Mouse (Mus musculus): ENCODE data around the gene Slc22a15.

DNA sequence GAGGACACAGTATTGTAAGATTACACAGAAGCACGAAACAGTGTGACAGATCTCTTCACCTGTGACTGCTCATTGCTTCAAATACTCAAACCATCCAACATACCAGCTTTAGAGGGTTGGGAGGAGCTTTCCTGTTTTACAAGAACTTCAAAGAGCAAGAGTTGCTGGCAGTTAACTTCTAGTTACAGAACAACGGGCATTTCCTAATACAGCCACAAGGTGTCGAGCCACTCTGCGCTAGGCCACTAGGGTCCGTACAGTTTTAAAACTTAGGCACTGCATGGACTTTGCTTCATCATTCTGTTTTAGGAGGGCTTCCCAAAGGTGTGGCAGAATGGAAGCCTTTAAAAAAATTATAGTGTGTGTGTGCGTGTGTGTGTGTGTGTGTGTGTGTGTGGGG, 43.4 kb downstream of the Slc22a15 start:
- TF ChIP-seq ZC3H11A (IDR thresholded peaks at IDR 0.05; ENCODE audit: borderline replicate concordance, low read depth, low read length) (no peak), MAFK (IDR thresholded peaks at IDR 0.05; ENCODE audit: insufficient read depth, low read depth, low read length) (no peak)
